Mouse (Mus musculus) limb, embryonic 14.5 days (tissue): Measurements from ENCODE around the gene Sept14. TPM values are rescaled to one million over a fixed set of nuclear protein-coding genes. Genes with fewer than 3 reads are reported as not detected.

Experiments
- ATAC-seq: fragments of 200-750 bp; cut with Nextera tagmentation; 2 replicates; pipeline ENCODE4 v1.8.0; 2017; ENCODE audit warnings: low read depth, moderate number of reproducible peaks, moderate TSS enrichment; ENCODE audit not compliant: low FRiP score
- DNase-seq: peaks from one replicate; pipeline ENCODE4 v3.0.0-alpha.2; 2015; ENCODE audit warnings: low spot score
- H3K27ac ChIP-seq: fragments of 300-500 bp; sonication (generic); replicated peaks from 2 replicates; pipeline ENCODE4 v1.5.1; 2014; ENCODE audit warnings: low read depth, mild to moderate bottlenecking, low read length, moderate library complexity, mixed read lengths
- H3K27me3 ChIP-seq: fragments of 300-500 bp; sonication (generic); 2 replicates; pipeline ENCODE4 v1.6.1; 2014; ENCODE audit warnings: low read length, mixed read lengths; ENCODE audit not compliant: control insufficient read depth, insufficient read depth
- H3K36me3 ChIP-seq: fragments of 300-500 bp; sonication (generic); 2 replicates; pipeline ENCODE4 v1.6.1; 2014; ENCODE audit warnings: mild to moderate bottlenecking, low read length, moderate library complexity, mixed read lengths; ENCODE audit not compliant: control insufficient read depth, insufficient read depth
- H3K4me1 ChIP-seq: fragments of 300-500 bp; sonication (generic); 2 replicates; pipeline ENCODE4 v1.6.1; 2014; ENCODE audit warnings: antibody characterized with exemption, low read length, mixed read lengths; ENCODE audit not compliant: control insufficient read depth, insufficient read depth
- H3K4me2 ChIP-seq: fragments of 300-500 bp; sonication (generic); replicated peaks from 2 replicates; pipeline ENCODE4 v1.6.1; 2014; ENCODE audit warnings: low read depth, mild to moderate bottlenecking, low read length, moderate library complexity; ENCODE audit not compliant: severe bottlenecking
- H3K4me3 ChIP-seq: fragments of 300-500 bp; sonication (generic); replicated peaks from 2 replicates; pipeline ENCODE4 v1.5.1; 2014; ENCODE audit warnings: low read length
- H3K9ac ChIP-seq: fragments of 300-500 bp; sonication (generic); 2 replicates; pipeline ENCODE4 v1.6.1; 2014; ENCODE audit warnings: mild to moderate bottlenecking, low read depth, low read length, moderate library complexity; ENCODE audit not compliant: severe bottlenecking
- H3K9me3 ChIP-seq: fragments of 300-500 bp; sonication (generic); 2 replicates; pipeline ENCODE4 v1.6.1; 2016; ENCODE audit warnings: low read length; ENCODE audit not compliant: control insufficient read depth
- POLR2A ChIP-seq: fragments of 200-500 bp; IDR thresholded peaks from 2 replicates; pipeline ENCODE4 v1.8.0; 2012; ENCODE audit warnings: inconsistent platforms, mild to moderate bottlenecking, moderate library complexity, borderline replicate concordance; ENCODE audit not compliant: insufficient read depth, insufficient read length; ENCODE audit errors: extremely low read depth
- WGBS: fragments of 180-500 bp; shearing (Covaris S2); extraction: QIAGEN DNeasy Blood & Tissue Kit; methylation state at CpG from one replicate; pipeline ENCODE4 v1.1.7; 2014; 5-methylcytosine and 5-hydroxymethylcytosine counted together
- polyA plus RNA-seq, 2 experiments: library from polyadenylated mRNA; depleted of rRNA in 1 of 2; stranded (reverse) in 1 of 2; unstranded in 1 of 2; fragments of >200 nt; fragmentation: Nextera tagmentation in 1 of 2; extraction: Ambion mirVana in 1 of 2; gene quantifications; 2 replicates each; pipeline versions ENCODE4 v1.2.1 to v1.2.3; 2012 to 2014

The Sept14 gene
- polyA plus RNA-seq, 2 experiments: not detected

GRCm38 (mm10) chr5:129731021-129731420 lies 22.7 kb upstream of the Sept14 start:
- Histone ChIP-seq H3K27me3 (no peaks in the 10 kb centered on the region), H3K4me3 (no peak overlapping the region), H3K27ac (no peak overlapping the region), H3K4me1 (peaks cover 13% of the 10 kb centered on the region; the same call in 1 of the 2 replicates), H3K36me3 (no peaks in the 10 kb centered on the region), H3K9me3 (no peaks in the 10 kb centered on the region), H3K4me2 (no peak overlapping the region), H3K9ac (no peak overlapping the region)
- ATAC-seq: peak; percentile 43; the same call in 1 of the 2 replicates
- TF ChIP-seq POLR2A: no peak
- no peak for DNase-seq
- 65% methylated on average over 5 of the region's 5 CpGs for WGBS

GRCm38 (mm10) chr5:129730344-129730743 lies 22.0 kb upstream of the Sept14 start:
- no peak for TF ChIP-seq POLR2A
- Histone ChIP-seq H3K36me3 (no peaks in the 10 kb centered on the region), H3K4me1 (peaks cover 13% of the 10 kb centered on the region; the same call in 1 of the 2 replicates), H3K9ac (0 out of 2 replicates have a peak overlapping the region, but pooled peaks have one; percentile 16), H3K9me3 (no peaks in the 10 kb centered on the region), H3K27me3 (no peaks in the 10 kb centered on the region), H3K4me2 (no peak overlapping the region), H3K27ac (no peak overlapping the region), H3K4me3 (no peak overlapping the region)
- WGBS: 71% methylated on average over 11 of the region's 11 CpGs
- DNase-seq: no peak
- ATAC-seq: no peak

- H3K9ac ChIP-seq: 0 out of 2 replicates have a peak overlapping the region, but pooled peaks have one; percentile 16
- no peak for ATAC-seq
- H3K4me3 ChIP-seq: no peak overlapping the region
- no peak for DNase-seq
- no peaks in the 10 kb centered on the region for H3K36me3 ChIP-seq
- no peak for TF ChIP-seq POLR2A
- no peak overlapping the region for H3K27ac ChIP-seq
- no peaks in the 10 kb centered on the region for H3K27me3 ChIP-seq
- H3K4me1 ChIP-seq: peaks cover 13% of the 10 kb centered on the region; the same call in 1 of the 2 replicates
- H3K9me3 ChIP-seq: no peaks in the 10 kb centered on the region
- no peak overlapping the region for H3K4me2 ChIP-seq
- 57% methylated on average over 11 of the region's 11 CpGs for WGBS
Measured at GRCm38 (mm10) chr5:129729286-129729685, 21.0 kb upstream of the Sept14 start.

- no peaks in the 10 kb centered on the region for H3K27me3 ChIP-seq
- H3K9me3 ChIP-seq: no peaks in the 10 kb centered on the region
- ATAC-seq: no peak
- no peak overlapping the region for H3K4me3 ChIP-seq
- DNase-seq: no peak
- no peak overlapping the region for H3K4me2 ChIP-seq
- no peaks in the 10 kb centered on the region for H3K36me3 ChIP-seq
- H3K9ac ChIP-seq: no peak overlapping the region
- H3K4me1 ChIP-seq: peaks cover 13% of the 10 kb centered on the region; the same call in 1 of the 2 replicates
- no peak overlapping the region for H3K27ac ChIP-seq
- 65% methylated on average over 3 of the region's 3 CpGs for WGBS
- TF ChIP-seq POLR2A: no peak
Measured at GRCm38 (mm10) chr5:129726784-129727183, 18.5 kb upstream of the Sept14 start.

GRCm38 (mm10) chr5:129725774-129726392 lies 17.6 kb upstream of the Sept14 start:
- no peaks in the 10 kb centered on the region for H3K9me3 ChIP-seq
- peak overlapping the region; percentile 48 for H3K4me2 ChIP-seq
- DNase-seq (no peak), ATAC-seq (no peak)
- no peaks in the 10 kb centered on the region for H3K27me3 ChIP-seq
- H3K4me1 ChIP-seq: peaks cover 13% of the 10 kb centered on the region; the same call in 1 of the 2 replicates
- peak overlapping the region; percentile 98 for H3K9ac ChIP-seq
- peak overlapping the region; percentile 95 for H3K27ac ChIP-seq
- H3K4me3 ChIP-seq: peak overlapping the region; percentile 88
- WGBS: 14% methylated on average over 7 of the region's 7 CpGs
- no peak for TF ChIP-seq POLR2A
- no peaks in the 10 kb centered on the region for H3K36me3 ChIP-seq
